Mouse (Mus musculus) heart, embryonic 14.5 days (tissue): ENCODE data around the gene Pheta2. TPM values are rescaled to one million over a fixed set of nuclear protein-coding genes. Genes with fewer than 3 reads are reported as not detected.

ENCODE experiments used
- ATAC-seq: fragments of 200-750 bp; cut with Nextera tagmentation; 2 replicates; pipeline ENCODE4 v1.8.0; 2017; ENCODE audit warnings: low read depth, moderate TSS enrichment; ENCODE audit not compliant: insufficient number of reproducible peaks, insufficient read depth, low FRiP score
- H3K27ac ChIP-seq, 2 experiments: fragments of 200-500 bp in 1 of 2; fragments of 300-500 bp in 1 of 2; sonication (generic) in 1 of 2; replicated peaks in 1 of 2; 2 replicates each; pipeline ENCODE4 v1.5.1; 2012 to 2014; ENCODE audit warnings: low read depth in 2 of 2, low read length in 2 of 2, control low read depth in 1 of 2, mild to moderate bottlenecking in 1 of 2, mixed read lengths in 1 of 2; ENCODE audit not compliant: control insufficient read depth in 1 of 2, insufficient read depth in 1 of 2
- H3K27me3 ChIP-seq: fragments of 300-500 bp; sonication (generic); 2 replicates; pipeline ENCODE4 v1.6.1; 2014; ENCODE audit warnings: mild to moderate bottlenecking, low read length, control low read depth; ENCODE audit not compliant: control insufficient read depth, insufficient read depth
- H3K36me3 ChIP-seq: fragments of 300-500 bp; sonication (generic); 2 replicates; pipeline ENCODE4 v1.6.1; 2014; ENCODE audit warnings: mild to moderate bottlenecking, control low read depth, low read length, mixed read lengths; ENCODE audit not compliant: control insufficient read depth, insufficient read depth
- H3K4me1 ChIP-seq, 2 experiments: fragments of 200-500 bp in 1 of 2; fragments of 300-500 bp in 1 of 2; sonication (generic) in 1 of 2; 2 replicates each; pipeline ENCODE4 v1.6.1; 2012 to 2014; ENCODE audit warnings: low read length in 2 of 2, control low read depth in 1 of 2, mixed read lengths in 1 of 2; ENCODE audit not compliant: control insufficient read depth in 2 of 2, insufficient read depth in 2 of 2
- H3K4me2 ChIP-seq: fragments of 300-500 bp; sonication (generic); 2 replicates; pipeline ENCODE4 v1.6.1; 2014; ENCODE audit warnings: mild to moderate bottlenecking, low read length
- H3K4me3 ChIP-seq, 2 experiments: fragments of 200-500 bp in 1 of 2; fragments of 300-500 bp in 1 of 2; sonication (generic) in 1 of 2; 2 replicates each; pipeline ENCODE4 v1.5.1; 2012 to 2014; ENCODE audit warnings: low read length in 2 of 2, mild to moderate bottlenecking in 2 of 2, control low read depth in 1 of 2, low read depth in 1 of 2, moderate library complexity in 1 of 2; ENCODE audit not compliant: control insufficient read depth in 1 of 2, insufficient read depth in 1 of 2
- H3K9ac ChIP-seq: fragments of 300-500 bp; sonication (generic); 2 replicates; pipeline ENCODE4 v1.6.1; 2014; ENCODE audit warnings: mild to moderate bottlenecking, low read length
- H3K9me3 ChIP-seq: fragments of 300-500 bp; sonication (generic); 2 replicates; pipeline ENCODE4 v1.6.1; 2016; ENCODE audit warnings: low read length, control low read depth; ENCODE audit not compliant: control insufficient read depth
- WGBS: fragments of 180-500 bp; shearing (Covaris S2); extraction: QIAGEN DNeasy Blood & Tissue Kit; methylation state at CpG from one replicate; pipeline ENCODE4 v1.1.7; 2014; 5-methylcytosine and 5-hydroxymethylcytosine counted together
- polyA plus RNA-seq: library from polyadenylated mRNA; unstranded; fragments of >200 nt; fragmentation: Nextera tagmentation; extraction: Ambion mirVana; gene quantifications from 2 replicates; pipeline ENCODE4 v1.2.1, GENCODE M21; 2014

The Pheta2 gene
- 7.3 and 7.5 TPM in 2 replicates for polyA plus RNA-seq

DNA sequence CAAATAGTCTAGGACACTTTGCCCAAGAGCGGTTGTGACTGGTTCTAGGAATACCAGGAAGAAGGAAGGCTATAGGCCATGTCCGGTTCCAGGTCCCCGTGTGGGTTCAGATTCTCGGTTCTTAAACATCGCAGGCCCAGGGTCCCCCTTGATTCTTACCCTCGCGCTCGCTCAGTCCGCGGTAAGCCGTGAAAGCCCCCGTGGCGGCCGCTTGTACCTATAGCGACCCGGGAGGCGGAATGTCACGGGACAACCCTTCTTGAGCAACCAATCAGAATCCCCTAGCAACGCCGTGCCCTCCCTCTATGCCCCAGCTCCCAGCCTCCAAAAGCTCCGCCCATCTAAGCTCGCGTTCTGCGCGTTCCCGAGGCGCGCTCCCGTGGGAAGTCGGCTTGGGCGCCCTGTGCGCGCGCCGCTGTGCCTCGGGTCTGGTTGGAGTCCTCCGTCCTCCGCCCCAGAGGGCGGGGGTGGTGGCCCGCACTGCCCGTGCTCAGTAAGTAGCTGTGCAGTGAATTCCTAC lies at the start of gene Pheta2, which contains the start of the genes Naga and Smdt1:
Pheta2 (plus strand) TSS at position 350 of the 520 bp plus-strand sequence.
Naga (minus strand) TSS at position 333 of the 520 bp plus-strand sequence.
Smdt1 (plus strand) TSS at position 367 of the 520 bp plus-strand sequence.
- ATAC-seq: peak; percentile 85
- Histone ChIP-seq H3K9ac (peak within 1 kb of the TSS; percentile 80), H3K9me3 (no peaks in the 10 kb centered on the region), H3K36me3 (peaks cover 31% of the 10 kb centered on the region), H3K27ac (peak within 1 kb of the TSS; percentile 40 to 65; a peak in 3 of 4 replicates), H3K4me1 (peaks cover 20 to 28% of the 10 kb centered on the region in 2 experiments), H3K27me3 (no peaks in the 10 kb centered on the region), H3K4me2 (peak within 1 kb of the TSS; percentile 78), H3K4me3 (peak within 1 kb of the TSS; percentile 67 to 73)
- under 1% methylated on average over 40 of the region's 41 CpGs for WGBS

- Histone ChIP-seq H3K27me3 (no peaks in the 10 kb centered on the region), H3K9ac (no peak overlapping the region), H3K4me3 (no peak overlapping the region), H3K9me3 (no peaks in the 10 kb centered on the region), H3K4me1 (peaks cover 7 to 12% of the 10 kb centered on the region in 2 experiments), H3K36me3 (no peaks in the 10 kb centered on the region), H3K4me2 (no peak overlapping the region), H3K27ac (no peak overlapping the region)
- 84% methylated on average over 7 of the region's 7 CpGs for WGBS
- no peak for ATAC-seq
Measured at GRCm38 (mm10) chr15:82290252-82290651, 48.5 kb upstream of the Pheta2 start.

DNA sequence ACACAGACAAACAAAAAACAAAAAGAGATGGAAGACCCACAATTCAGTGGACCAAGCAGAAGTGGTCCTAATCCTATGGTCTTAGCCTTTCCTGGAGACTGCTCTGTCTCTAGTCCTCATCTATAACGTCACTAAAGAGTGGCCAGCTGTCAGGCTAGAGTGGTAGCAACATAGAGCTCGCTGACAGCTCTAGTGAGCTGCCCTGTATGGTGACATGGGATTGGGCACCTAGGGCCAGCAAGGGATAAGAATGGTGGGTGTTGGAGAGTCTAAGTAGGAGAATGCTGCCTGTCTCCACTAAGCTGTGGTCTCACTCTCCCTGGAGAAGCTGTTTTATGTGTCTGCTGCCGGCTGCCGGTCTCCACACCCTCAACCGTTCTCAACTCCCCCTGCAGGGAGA lies 45.9 kb upstream of the Pheta2 start:
- Histone ChIP-seq H3K4me1 (peaks cover 7 to 12% of the 10 kb centered on the region in 2 experiments), H3K4me2 (peak overlapping the region; percentile 56), H3K9ac (peak overlapping the region; percentile 9; the same call in 1 of the 2 replicates), H3K27me3 (no peaks in the 10 kb centered on the region), H3K27ac (no peak overlapping the region), H3K4me3 (no peak overlapping the region), H3K9me3 (no peaks in the 10 kb centered on the region), H3K36me3 (no peaks in the 10 kb centered on the region)
- ATAC-seq: no peak
- 5% methylated on average over 5 of the region's 5 CpGs for WGBS

GRCm38 (mm10) chr15:82293271-82293711 lies 45.5 kb upstream of the Pheta2 start:
- no peaks in the 10 kb centered on the region for H3K9me3 ChIP-seq
- peak overlapping the region; percentile 56 for H3K4me2 ChIP-seq
- peaks cover 7 to 12% of the 10 kb centered on the region in 2 experiments for H3K4me1 ChIP-seq
- ATAC-seq: no peak
- H3K27me3 ChIP-seq: no peaks in the 10 kb centered on the region
- no peak overlapping the region for H3K27ac ChIP-seq
- peak overlapping the region in 1 of 2 experiments; percentile 19; a peak in 1 of 4 replicates for H3K4me3 ChIP-seq
- H3K36me3 ChIP-seq: no peaks in the 10 kb centered on the region
- H3K9ac ChIP-seq: peak overlapping the region; percentile 9; the same call in 1 of the 2 replicates
- WGBS: 10% methylated on average over 7 of the region's 7 CpGs

DNA sequence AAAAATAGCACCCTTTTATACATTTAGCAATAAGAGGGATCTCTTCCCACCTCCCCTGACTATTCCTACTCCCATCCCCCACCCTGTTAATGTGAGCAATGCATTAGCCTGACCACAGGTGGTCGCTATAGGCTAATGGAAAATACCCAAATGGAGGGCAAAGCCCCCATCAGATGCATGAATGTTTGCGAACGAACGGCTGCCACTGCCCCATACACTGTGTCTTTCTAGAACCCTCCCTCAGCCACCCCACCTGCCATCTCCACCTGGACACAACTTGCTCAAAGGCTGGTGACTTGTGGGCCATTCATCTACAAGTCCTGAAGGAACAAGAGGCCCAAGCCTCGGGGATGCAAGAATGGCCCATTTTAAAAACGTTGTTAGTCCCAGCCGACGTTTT lies 44.7 kb upstream of the Pheta2 start:
- Histone ChIP-seq H3K4me3 (no peak overlapping the region), H3K27me3 (no peaks in the 10 kb centered on the region), H3K4me1 (peaks cover 9 to 12% of the 10 kb centered on the region in 2 experiments), H3K36me3 (no peaks in the 10 kb centered on the region), H3K9ac (no peak overlapping the region), H3K4me2 (no peak overlapping the region), H3K27ac (no peak overlapping the region), H3K9me3 (no peaks in the 10 kb centered on the region)
- ATAC-seq: no peak
- 42% methylated on average over 8 of the region's 8 CpGs for WGBS

DNA sequence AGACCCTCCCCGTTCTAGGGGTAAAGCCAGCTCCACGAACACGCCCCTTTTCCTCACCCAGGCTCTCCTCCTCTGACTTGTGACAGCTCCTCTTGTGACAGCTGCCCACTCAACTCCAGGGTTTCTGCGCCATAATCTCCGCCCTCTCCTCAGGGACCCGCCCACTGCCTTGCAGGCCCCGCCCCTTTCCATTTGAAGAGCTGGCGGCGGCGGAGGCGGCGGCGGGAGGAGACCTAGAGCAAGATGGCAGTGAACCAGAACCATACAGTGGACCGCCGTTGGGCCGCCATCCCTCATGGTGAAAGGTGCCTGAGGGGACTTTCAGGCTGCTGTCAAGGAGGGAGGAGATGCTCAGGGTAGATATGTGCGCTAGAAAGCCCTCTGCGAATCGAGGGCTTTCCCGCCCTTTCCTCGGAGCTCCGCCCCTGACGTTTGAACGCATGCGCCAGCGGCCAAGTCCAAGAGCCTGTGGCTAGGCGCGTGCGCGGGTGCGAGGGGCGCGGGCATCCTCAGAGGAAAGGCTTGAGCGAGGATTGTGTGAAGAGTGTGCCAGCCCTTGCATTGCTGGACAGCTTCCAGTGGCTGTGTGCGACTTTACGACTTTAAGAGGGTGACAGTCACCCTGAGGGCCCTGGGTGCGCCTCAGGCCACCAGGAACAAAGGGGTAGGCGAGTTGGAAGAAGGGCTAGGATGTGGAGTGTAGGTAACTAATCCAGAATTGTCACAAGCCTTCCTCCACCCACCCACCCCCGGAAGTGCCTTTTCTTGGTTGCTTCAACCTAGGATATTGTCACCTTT lies 39.8 kb upstream of the Pheta2 start, which contains the start of gene Wbp2nl:
Wbp2nl (plus strand) TSS at position 191 of the 798 bp plus-strand sequence.
- ATAC-seq: peak; percentile 64
- no peaks in the 10 kb centered on the region for H3K9me3 ChIP-seq
- H3K9ac ChIP-seq: no peak within 1 kb of the TSS
- H3K4me2 ChIP-seq: peak within 1 kb of the TSS; percentile 44
- no peak within 1 kb of the TSS for H3K27ac ChIP-seq
- peaks cover 2 to 4% of the 10 kb centered on the region in 2 experiments; a peak in 3 of 4 replicates for H3K4me1 ChIP-seq
- no peaks in the 10 kb centered on the region for H3K36me3 ChIP-seq
- no peak within 1 kb of the TSS for H3K4me3 ChIP-seq
- 41% methylated on average over 39 of the region's 39 CpGs for WGBS
- H3K27me3 ChIP-seq: no peaks in the 10 kb centered on the region

GRCm38 (mm10) chr15:82307107-82307506 lies 31.6 kb upstream of the Pheta2 start:
- no peak for ATAC-seq
- no peak overlapping the region for H3K27ac ChIP-seq

More at GRCm38 (mm10) chr15:82307107-82307506, 31.6 kb upstream of the Pheta2 start:
- Histone ChIP-seq H3K4me1 (no peaks in the 10 kb centered on the region), H3K36me3 (no peaks in the 10 kb centered on the region), H3K27me3 (no peaks in the 10 kb centered on the region), H3K9me3 (no peaks in the 10 kb centered on the region), H3K4me2 (no peak overlapping the region), H3K9ac (no peak overlapping the region), H3K4me3 (no peak overlapping the region)
- WGBS: 64% methylated on average over 3 of the region's 3 CpGs
